Mouse (Mus musculus): ENCODE data around the gene Camk1g.

Gene Camk1g

GRCm38 (mm10) chr1:193330626-193331025, 39.5 kb downstream of the Camk1g start:
- no peak for TF ChIP-seq GATA4 (IDR thresholded peaks at IDR 0.05; ENCODE audit: insufficient replicate concordance, low read length)

GRCm38 (mm10) chr1:193330172-193330571, 39.9 kb downstream of the Camk1g start:
- TF ChIP-seq GATA4 (IDR thresholded peaks at IDR 0.05; ENCODE audit: insufficient replicate concordance, low read length), result no peak

- no peak for TF ChIP-seq GATA4 (IDR thresholded peaks at IDR 0.05; ENCODE audit: insufficient replicate concordance, low read length)
These were observed 40.5 kb downstream of the Camk1g start for GRCm38 (mm10) chr1:193329557-193329956.

DNA sequence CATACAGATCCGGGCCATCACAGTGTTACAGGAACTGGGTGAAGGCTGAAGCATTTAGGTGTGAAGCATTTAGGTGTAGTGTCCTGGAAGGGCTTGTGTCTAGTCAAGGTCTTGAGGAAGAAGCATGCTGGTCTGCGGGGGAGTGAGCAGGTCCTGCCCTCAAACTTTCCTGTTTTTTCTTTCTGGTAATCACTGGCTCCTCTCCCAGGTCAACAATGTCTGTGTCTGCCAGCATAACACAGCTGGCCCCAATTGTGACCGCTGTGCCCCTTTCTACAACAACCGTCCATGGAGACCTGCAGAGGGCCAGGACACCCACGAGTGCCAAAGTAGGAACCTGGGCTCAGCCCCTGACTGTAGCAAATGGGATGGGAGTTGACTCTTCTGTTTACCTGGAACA, 42.4 kb downstream of the Camk1g start:
- peak; percentile 17; the same call in 1 of the 2 replicates for TF ChIP-seq GATA4 (IDR thresholded peaks at IDR 0.05; ENCODE audit: insufficient replicate concordance, low read length)

- no peak for TF ChIP-seq GATA4 (IDR thresholded peaks at IDR 0.05; ENCODE audit: insufficient replicate concordance, low read length)
These were observed 42.9 kb downstream of the Camk1g start for GRCm38 (mm10) chr1:193327216-193327615.

DNA sequence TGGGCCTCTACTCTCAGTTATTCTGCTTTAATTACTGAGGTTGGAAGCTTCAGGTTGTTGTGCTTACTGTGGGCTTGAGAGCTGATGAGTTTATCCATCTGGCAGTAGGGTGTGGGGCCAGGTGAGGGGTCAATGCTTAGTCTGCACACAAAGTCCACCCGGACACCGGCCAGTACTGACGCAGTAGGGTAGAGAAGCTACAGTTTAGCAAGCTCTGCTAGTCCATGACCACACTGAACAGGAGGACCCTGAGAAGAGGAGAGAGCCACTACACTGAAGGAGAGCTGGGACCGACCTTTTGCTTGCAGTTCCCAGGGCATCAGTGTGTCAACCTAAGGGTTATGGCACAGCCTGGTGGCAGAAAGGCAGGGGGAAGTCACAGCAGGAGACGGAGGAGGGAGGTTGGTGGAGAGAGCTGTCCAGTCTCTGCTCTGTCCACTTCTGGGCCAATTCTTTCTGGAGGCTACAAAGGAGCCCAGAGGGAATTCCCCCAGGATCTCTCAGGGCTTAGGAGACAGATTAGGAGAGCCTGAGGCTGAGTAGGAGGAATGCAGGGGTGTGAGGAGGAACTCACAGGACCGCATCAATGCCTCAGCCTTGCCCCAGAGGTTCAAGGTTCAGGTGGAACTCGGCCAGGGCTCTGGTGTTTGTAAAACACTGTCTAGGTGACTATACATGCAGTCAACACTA, 43.5 kb downstream of the Camk1g start:
- no peak; the same call in 1 of the 2 replicates for TF ChIP-seq GATA4 (IDR thresholded peaks at IDR 0.05; ENCODE audit: insufficient replicate concordance, low read length)

DNA sequence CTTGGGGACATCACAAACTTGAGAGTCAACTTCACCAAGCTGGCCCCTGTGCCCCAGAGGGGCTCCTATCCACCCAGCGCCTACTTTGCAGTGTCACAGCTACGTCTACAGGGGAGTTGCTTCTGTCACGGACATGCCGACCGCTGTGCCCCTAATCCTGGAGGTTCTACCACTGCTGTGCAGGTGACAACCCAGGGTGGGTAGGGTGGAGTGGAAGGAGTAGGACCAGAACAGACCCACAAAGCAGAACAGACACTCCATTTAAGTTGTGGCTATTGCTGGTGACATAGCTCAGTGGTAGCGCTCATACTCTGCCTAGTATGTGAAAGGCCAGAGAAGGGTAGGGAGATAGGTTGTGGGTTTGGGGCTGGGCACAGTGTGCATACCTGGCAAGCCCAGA, 44.2 kb downstream of the Camk1g start:
- no peak; the same call in 1 of the 2 replicates for TF ChIP-seq GATA4 (IDR thresholded peaks at IDR 0.05; ENCODE audit: insufficient replicate concordance, low read length)

DNA sequence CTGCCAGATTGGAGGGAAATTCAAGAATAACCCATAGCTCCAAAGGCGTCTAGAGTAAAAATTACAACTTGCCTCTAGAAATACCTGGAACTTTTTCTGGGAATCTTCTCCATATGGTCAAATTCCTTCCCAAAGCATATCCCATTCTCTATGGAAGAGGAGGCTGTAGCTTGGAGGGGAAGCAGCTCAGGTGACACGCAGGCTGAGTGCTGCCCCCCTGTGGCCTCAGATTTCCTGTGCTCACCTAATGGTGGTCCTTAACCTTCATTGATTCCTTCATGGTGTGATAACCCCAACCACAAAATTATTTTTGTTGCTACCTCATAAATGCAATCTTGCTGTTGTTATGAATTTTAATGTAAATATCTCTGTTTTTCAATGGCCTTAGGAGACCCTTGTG, 45.9 kb downstream of the Camk1g start:
- TF ChIP-seq GATA4 (IDR thresholded peaks at IDR 0.05; ENCODE audit: insufficient replicate concordance, low read length), result no peak

- no peak for TF ChIP-seq GATA4 (IDR thresholded peaks at IDR 0.05; ENCODE audit: insufficient replicate concordance, low read length)
These were observed 46.4 kb downstream of the Camk1g start for GRCm38 (mm10) chr1:193323686-193324085.

- TF ChIP-seq GATA4 (IDR thresholded peaks at IDR 0.05; ENCODE audit: insufficient replicate concordance, low read length), result no peak
These were observed 49.7 kb downstream of the Camk1g start for GRCm38 (mm10) chr1:193320398-193320797.

GRCm38 (mm10) chr1:193319721-193320120, 50.4 kb downstream of the Camk1g start:
- no peak for TF ChIP-seq GATA4 (IDR thresholded peaks at IDR 0.05; ENCODE audit: insufficient replicate concordance, low read length)

DNA sequence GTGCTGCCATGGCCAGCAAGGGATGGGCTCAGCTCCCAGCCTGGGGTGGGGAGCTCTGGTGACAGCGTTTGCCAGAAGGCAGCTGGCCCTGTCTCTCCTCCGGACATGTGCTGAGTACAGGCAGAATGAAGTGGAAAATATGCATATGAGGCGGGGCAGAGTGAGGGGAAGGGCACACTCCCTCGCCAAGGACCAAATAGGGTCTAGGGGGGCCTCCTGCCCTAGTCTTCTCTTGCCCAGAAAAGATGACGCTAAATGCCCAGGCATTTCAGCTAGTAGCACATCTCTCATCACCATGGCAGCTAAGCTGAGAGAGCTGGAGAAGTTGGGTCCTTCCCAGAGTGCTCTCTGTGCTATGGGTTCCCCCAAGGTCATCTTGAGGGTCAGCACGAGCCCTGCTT, 52.9 kb downstream of the Camk1g start:
- no peak for TF ChIP-seq GATA4 (IDR thresholded peaks at IDR 0.05; ENCODE audit: insufficient replicate concordance, low read length)

DNA sequence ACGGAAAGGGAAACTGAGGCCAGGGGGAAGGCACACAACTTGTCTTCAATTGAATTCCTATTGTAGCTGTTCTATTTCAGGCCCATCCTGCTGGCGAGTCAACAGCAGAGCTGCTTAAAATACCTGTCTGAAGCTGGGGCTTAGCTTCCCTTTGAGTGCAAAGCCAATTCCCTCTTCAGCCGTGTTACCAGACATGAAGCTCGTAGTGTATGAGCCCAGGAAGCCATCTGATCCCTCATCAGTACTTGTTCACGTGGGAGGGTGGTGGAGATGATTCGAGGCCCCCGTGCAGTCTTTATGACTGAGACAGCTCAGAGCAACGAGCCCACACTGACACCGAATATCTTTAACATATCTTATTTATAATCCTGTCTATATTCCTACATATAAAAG, 53.7 kb downstream of the Camk1g start:
- no peak for TF ChIP-seq GATA4 (IDR thresholded peaks at IDR 0.05; ENCODE audit: insufficient replicate concordance, low read length)

DNA sequence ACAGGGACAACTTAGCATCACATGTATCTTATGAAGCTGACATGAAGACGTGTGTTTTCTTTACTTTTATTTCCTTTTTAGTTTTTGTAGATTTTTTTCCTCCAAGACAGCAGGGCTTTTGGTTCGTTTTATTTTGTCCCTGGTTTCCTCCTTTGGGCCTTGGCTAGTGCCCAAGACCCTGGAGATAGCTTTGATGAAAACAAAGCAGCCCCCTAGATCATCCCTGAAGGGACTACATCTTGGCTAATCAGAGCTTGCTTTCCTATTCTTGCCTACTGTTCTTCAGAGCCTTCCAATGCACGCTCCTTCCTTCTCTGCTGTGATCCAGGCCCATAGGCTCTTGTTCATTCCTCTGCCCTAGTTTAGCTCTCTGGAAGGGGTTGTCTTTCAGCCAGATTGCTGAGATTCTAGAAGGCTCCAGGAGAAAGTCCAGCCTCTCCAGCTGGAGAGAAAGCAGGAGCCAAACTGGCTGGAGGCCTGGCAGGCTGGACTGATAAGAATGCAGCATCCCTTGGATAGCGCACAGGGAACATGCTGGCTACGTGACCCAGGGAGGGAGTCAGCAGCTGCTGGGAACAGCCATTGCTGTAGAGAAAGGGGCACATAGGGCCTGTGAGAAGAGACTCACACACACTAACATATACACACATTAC, 54.3 kb downstream of the Camk1g start:
- TF ChIP-seq GATA4 (IDR thresholded peaks at IDR 0.05; ENCODE audit: insufficient replicate concordance, low read length), result peak; percentile 98

GRCm38 (mm10) chr1:193311596-193311995, 58.5 kb downstream of the Camk1g start:
- no peak for TF ChIP-seq GATA4 (IDR thresholded peaks at IDR 0.05; ENCODE audit: insufficient replicate concordance, low read length)

DNA sequence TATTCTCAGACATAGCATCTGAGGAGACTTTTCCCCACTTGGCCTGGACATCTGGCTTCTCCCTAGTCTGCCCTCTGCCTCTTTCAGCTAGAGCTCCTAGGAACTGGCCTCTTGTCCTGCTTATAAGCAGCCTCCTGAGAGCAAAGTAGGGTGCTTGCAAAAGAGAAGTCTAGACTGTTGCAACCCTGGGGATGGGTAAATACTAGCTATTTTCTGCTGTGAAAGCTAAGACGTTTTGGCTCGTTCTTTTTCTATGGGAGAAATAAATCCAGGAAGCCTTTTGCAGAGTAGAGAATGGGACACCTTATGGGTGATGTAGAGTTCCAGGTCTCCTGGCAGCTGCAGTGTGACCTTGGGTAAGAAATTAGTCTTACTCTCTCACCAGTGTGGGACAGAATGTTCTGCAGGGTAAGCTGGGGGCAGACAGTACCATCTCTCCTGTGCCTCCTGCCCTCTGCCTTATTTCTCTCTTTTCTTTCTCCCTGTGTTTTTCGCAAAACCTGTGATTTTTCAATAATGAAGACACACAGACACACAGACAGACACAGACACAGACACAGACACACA, 59.5 kb downstream of the Camk1g start:
- no peak for TF ChIP-seq GATA4 (IDR thresholded peaks at IDR 0.05; ENCODE audit: insufficient replicate concordance, low read length)

Measured in liver, adult (tissue).